Mouse (Mus musculus) R1 (cell line): ENCODE data around the gene Cacng1.

Experiments used
- DNase-seq: peaks from one replicate; pipeline ENCODE4 v3.0.0-alpha.2; 2018; ENCODE audit warnings: low read depth, low spot score

The Cacng1 gene

GRCm38 (mm10) chr11:107716332-107716938 lies at the start of gene Cacng1:
Cacng1 (minus strand) TSS chr11:107716522.
- DNase-seq, result peak; percentile 29

- DNase-seq, result no peak
Observed at GRCm38 (mm10) chr11:107762688-107763460, 46.6 kb upstream of the Cacng1 start.

GRCm38 (mm10) chr11:107761790-107762500 lies 45.6 kb upstream of the Cacng1 start:
- no peak for DNase-seq

DNA sequence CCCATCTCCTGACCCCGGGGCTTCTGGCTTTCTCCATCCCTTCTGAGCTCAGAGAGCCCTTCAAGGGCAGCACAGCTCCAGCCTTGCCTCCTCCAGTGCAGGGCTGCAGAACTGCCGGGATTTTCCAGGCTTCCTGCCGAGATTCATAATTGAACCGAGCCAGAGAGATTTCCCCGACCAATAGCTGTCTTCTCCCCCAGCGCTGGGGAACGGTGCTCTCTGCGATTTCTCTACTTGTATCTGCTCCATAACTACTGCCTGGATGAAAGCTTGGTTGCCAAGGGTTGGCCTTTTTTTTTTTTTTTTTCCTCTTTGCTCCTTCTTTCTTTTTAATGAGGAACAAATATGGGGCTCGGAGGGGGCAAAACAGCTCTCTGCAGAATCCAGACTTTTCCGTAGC lies 43.7 kb upstream of the Cacng1 start:
- no peak for DNase-seq

DNA sequence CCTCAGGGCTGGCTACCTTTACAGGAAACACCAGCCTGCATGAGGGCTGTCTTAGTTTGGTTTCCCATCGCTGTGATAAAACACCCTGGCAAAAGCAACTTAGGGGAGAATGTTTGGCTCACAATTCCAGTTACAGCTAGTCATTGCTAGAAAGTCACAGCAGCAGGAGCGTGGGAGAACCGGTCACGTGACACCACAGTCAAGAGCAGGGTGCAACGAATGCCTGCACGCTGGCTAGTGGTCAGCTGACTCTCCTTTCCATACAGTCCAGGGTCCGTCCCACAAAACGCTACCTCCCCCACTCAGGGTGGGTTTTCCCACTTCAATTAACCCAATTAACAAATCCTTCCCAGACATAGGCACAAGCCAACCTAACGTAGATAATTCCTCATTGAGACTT lies 43.2 kb upstream of the Cacng1 start:
- no peak for DNase-seq

DNA sequence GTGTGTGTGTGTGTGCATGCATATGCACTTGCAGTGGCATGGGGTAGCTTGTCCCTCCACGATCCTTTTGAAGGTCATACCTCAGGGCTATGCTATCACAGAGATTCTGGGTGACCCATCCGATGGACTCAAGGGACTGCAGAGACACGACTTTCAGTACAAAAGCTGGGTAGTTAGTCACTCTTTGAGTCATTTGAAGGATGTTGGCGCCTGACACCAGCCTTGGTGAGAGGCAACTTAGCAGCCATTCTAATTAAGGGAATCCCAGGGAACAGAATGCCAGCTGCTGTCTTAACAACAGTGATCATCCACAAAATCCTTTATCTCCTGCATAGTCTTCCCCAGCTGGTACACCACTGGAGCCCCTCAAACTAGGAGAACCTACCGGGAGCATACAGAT lies 32.8 kb upstream of the Cacng1 start:
- no peak for DNase-seq

DNA sequence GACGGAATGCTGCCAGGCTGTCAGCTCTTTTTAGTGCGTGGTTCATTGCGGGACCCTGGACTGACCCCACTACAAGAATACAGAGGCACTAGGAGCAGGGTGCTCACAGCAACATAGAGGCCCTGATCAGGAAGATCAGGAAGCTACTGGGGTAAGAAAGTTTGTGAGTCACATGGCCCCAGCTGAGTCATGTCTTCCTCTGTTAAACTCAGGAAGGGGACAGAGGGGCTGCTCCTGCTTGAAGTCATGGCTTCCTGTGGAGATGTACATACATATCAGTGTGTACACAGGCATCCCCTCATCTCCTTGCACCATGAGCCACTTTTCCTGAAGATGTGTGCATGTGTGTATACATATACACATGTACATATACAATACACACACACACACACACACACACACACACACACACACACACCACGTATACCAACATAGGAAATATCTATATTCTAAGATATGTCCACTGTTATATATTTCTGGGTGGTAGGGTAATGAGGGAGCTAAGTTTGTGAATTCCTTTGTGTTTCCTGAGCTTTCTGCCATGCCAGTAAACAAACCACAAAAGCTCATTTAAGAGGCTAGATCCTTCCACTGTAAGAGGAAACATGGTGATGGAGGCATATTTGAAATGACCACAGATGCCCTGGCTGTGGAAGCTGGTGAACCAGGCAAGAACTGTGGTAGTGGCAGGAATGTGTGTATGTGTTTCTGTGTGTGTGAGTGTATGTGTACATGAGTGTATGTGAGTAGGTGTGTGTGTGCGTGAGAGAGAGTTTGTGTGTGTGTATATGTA lies 32.1 kb upstream of the Cacng1 start:
- no peak for DNase-seq

DNA sequence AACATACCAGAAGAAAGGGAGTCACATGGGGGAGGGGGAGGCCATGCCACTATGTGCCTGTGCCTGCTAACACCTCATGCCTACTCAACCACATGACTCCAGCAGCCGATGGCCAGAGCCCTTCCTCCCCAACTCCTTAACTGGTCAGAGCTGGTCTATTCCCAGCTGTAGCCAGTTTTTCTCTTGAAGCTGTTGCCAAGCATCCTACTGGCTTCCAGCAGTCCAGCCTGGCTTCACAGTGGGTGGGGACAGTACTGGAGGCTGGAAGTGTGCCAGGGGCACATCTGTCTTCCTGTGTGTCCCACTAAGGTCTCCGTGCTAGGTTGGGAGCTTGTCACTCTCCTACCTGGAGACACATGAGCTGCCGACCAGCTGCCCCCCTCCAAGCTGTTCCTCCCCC lies 26.8 kb upstream of the Cacng1 start:
- DNase-seq, result no peak

GRCm38 (mm10) chr11:107738418-107739099 lies 22.2 kb upstream of the Cacng1 start:
- DNase-seq, result no peak

DNA sequence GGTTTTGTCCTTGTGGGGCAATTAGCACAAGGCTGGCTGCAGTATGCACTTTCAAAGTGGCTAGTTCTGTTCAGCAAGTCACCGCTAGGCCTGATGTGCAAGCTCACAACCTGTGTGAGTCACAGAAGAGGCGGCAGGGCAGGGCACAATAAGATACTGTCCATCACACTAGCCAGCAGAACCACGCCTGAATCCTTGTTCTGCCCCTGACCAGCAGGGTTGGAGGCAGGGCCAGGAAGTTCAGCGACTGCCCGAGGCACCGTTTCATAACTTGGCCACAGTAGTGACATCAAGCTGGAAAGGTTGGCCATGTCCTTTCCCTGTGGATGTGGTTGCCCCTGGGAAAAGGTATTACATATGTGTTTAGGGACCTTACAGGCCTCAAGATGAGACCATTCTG lies 21.6 kb upstream of the Cacng1 start:
- DNase-seq, result no peak

GRCm38 (mm10) chr11:107734133-107734532 lies 17.8 kb upstream of the Cacng1 start:
- no peak for DNase-seq

DNA sequence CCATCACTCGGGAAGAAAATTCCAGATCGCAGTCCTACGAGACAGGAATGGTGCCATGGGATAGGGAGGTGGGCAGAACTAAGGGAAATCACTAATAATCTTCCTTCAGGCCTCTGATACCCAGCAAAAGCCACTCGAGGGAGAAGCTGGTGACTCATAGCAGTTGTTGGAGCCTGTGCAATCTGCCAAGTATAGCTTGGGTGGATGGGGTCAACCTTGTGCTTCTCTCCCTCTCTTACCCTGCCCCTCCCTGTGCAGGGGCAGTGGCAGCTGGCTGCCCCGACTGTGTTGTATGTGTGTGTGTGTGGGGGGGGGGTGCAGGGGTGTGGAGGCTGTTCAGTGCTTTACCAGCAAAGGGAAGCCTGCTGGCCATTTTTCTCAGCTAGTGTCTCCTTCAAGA lies 15.2 kb upstream of the Cacng1 start:
- no peak for DNase-seq

GRCm38 (mm10) chr11:107730940-107731339 lies 14.6 kb upstream of the Cacng1 start:
- DNase-seq, result no peak

- DNase-seq, result no peak
Observed at GRCm38 (mm10) chr11:107729141-107729540, 12.8 kb upstream of the Cacng1 start.

GRCm38 (mm10) chr11:107728073-107728863 lies 11.9 kb upstream of the Cacng1 start:
- no peak for DNase-seq

- DNase-seq, result no peak
Observed at GRCm38 (mm10) chr11:107724603-107725002, 8.3 kb upstream of the Cacng1 start.

DNA sequence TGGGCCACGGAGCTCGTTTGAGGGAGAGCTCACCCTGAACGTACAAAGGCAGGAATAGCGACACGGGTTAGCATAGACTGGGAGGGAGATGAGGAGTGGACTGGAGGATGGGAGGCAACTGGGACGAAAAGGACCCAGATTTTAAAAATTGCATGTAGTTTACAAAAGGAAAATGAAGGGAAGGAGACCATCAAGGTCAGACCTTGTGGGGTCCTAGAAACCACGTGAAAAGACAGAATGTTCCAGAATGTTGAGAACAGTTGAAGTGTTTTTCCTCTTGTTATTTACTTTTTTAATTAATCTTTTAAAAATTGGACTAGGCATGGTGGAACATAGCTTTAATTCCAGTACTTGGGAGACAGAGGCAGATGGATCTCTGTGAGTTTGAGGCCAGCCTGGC lies 4.7 kb upstream of the Cacng1 start:
- DNase-seq, result no peak

GRCm38 (mm10) chr11:107720264-107721021 lies 4.1 kb upstream of the Cacng1 start:
- no peak for DNase-seq

DNA sequence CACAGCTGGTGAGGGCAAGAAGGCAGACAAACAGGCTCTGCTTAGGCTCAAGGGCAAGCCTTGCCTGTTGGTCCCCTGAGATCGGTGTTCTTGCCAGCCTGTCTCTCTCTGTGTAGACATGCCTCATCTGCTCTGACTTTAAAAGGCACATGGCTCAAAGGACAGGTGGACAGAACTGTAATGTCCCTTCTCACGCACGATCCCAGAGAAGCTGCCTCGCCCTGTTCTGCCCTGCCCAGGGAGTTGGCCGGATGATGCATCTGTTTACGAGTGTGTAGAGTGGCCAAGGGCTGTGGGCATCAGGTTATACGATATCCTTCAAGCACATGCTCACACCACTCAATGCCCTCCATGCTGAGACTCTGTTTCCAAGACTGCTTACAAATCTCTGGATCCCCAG lies 2.0 kb downstream of the Cacng1 start:
- no peak for DNase-seq

DNA sequence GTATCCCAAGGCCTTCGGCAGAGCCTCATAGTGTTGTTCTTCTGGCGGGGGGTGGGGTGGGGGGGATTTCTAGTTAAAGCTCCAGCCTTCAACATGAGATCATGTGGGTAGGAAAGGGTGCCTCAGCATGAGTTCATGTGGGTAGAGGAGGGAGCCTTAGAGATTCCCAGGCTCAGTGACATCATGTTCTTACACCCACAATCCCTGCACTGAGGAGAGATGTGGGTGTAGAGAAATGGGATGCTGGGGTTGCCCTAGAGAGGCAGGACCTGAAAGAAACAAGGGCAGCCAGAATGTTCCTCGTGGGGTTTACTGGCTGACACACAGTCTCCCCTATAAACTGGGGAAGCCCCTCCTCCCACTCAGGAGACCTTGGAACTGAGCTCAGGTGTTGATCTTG lies 5.9 kb downstream of the Cacng1 start:
- DNase-seq, result no peak
